ENCODE assay signal across 27 mouse cellular contexts in the genomic region with DNA sequence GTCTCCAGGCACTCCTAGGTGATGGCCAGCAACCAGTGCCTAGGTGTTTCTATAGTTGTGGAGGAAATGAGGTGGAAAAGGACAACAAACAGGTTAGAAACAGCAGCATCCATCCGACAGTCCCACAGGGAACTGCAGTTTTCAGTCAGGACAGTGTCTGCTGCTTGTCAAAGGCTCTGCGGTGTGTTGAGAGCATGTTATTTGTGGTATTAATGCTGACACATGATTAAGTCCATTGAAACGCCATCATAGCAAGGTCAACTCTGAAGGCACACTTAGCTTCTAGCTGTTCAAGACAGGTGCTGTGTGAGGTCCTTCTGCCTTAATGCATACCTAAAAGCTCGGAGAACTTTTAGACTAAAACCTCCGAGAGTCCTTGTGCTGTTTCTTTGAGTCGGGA.
"Had no signal": no experiment of that assay in that cellular context is flagged by ENCODE, and none has a peak within 500 bp of the region (broad histone marks: within the 10 kb centered on the region; RNA-seq: fewer than 3 reads in every experiment).

No protein-coding gene starts in this region.

- H3K27me3 ChIP-seq: embryonic facial prominence, embryonic 12.5 days; embryonic facial prominence, embryonic 13.5 days; embryonic facial prominence, embryonic 15.5 days; forebrain, embryonic 12.5 days; forebrain, embryonic 13.5 days; forebrain, embryonic 15.5 days had no signal

- H3K9ac ChIP-seq: embryonic facial prominence, embryonic 12.5 days; embryonic facial prominence, embryonic 13.5 days; embryonic facial prominence, embryonic 15.5 days; forebrain, embryonic 12.5 days; forebrain, embryonic 13.5 days; forebrain, embryonic 15.5 days; forebrain, postnatal 0 days had no signal

- H3K4me3 ChIP-seq: embryonic facial prominence, embryonic 10.5 days; embryonic facial prominence, embryonic 12.5 days; embryonic facial prominence, embryonic 13.5 days; embryonic facial prominence, embryonic 15.5 days; erythroblast, embryonic 14.5 days; forebrain, embryonic 10.5 days; forebrain, embryonic 12.5 days; forebrain, embryonic 13.5 days; forebrain, embryonic 15.5 days; gastrocnemius, adult 2 months had no signal

- ATAC-seq: forebrain, embryonic 13.5 days; forebrain, embryonic 14.5 days; forebrain, embryonic 15.5 days; forebrain, embryonic 16.5 days; forebrain, postnatal 0 days had no signal

- H3K9me3 ChIP-seq: embryonic facial prominence, embryonic 10.5 days; embryonic facial prominence, embryonic 12.5 days; embryonic facial prominence, embryonic 13.5 days; embryonic facial prominence, embryonic 15.5 days; forebrain, embryonic 10.5 days; forebrain, embryonic 12.5 days; forebrain, embryonic 13.5 days; forebrain, embryonic 15.5 days had no signal

- H3K4me1 ChIP-seq: embryonic facial prominence, embryonic 10.5 days; embryonic facial prominence, embryonic 12.5 days; embryonic facial prominence, embryonic 13.5 days; embryonic facial prominence, embryonic 15.5 days; forebrain, embryonic 13.5 days; forebrain, embryonic 15.5 days had no signal

- H3K4me2 ChIP-seq: embryonic facial prominence, embryonic 12.5 days; embryonic facial prominence, embryonic 13.5 days; embryonic facial prominence, embryonic 15.5 days; forebrain, embryonic 12.5 days; forebrain, embryonic 13.5 days; forebrain, embryonic 15.5 days had no signal

- DNase-seq: cerebellum, adult 18-20 months; cerebellum, adult 2 months; cerebellum, adult 8-10 months; cerebellum, adult 9-10 months; cerebellum, adult 9-11 months; cerebellum, postnatal 10 days; cerebellum, postnatal 14 days; cerebellum, postnatal 25 days; cerebellum, postnatal 36 days; embryo, embryonic 11 days; forebrain, postnatal 0 days; gastrocnemius, adult 2 months; gastrocnemius, postnatal 10 days; gastrocnemius, postnatal 14 days; gastrocnemius, postnatal 25 days; gastrocnemius, postnatal 36 days had no signal

- H3K36me3 ChIP-seq: embryonic facial prominence, embryonic 10.5 days; embryonic facial prominence, embryonic 12.5 days; embryonic facial prominence, embryonic 13.5 days; embryonic facial prominence, embryonic 15.5 days; forebrain, embryonic 10.5 days; forebrain, embryonic 12.5 days; forebrain, embryonic 15.5 days had no signal

- H3K27ac ChIP-seq: embryonic facial prominence, embryonic 10.5 days; embryonic facial prominence, embryonic 12.5 days; embryonic facial prominence, embryonic 13.5 days; embryonic facial prominence, embryonic 15.5 days; forebrain, embryonic 10.5 days; forebrain, embryonic 12.5 days; forebrain, embryonic 13.5 days; forebrain, embryonic 15.5 days; gastrocnemius, adult 2 months had no signal
